Mouse (Mus musculus) ovary, adult 18-20 months (tissue): ENCODE results near the gene Gfod1.

ENCODE experiments used
- DNase-seq: peaks from one replicate; pipeline ENCODE4 v3.0.0; 2022; ENCODE audit warnings: low spot score, mixed read lengths

The Gfod1 gene

GRCm38 (mm10) chr13:43299171-43299570 lies 4.8 kb downstream of the Gfod1 start:
- DNase-seq, result no peak

- DNase-seq, result no peak
Measured at GRCm38 (mm10) chr13:43297526-43297925, 6.4 kb downstream of the Gfod1 start.

GRCm38 (mm10) chr13:43296140-43296805 lies 7.7 kb downstream of the Gfod1 start:
- no peak for DNase-seq

GRCm38 (mm10) chr13:43295684-43296083 lies 8.3 kb downstream of the Gfod1 start:
- DNase-seq, result no peak

- DNase-seq, result no peak
Measured at GRCm38 (mm10) chr13:43294957-43295590, 8.9 kb downstream of the Gfod1 start.

GRCm38 (mm10) chr13:43292892-43293291 lies 11.1 kb downstream of the Gfod1 start:
- no peak for DNase-seq

GRCm38 (mm10) chr13:43289076-43289475 lies 14.9 kb downstream of the Gfod1 start:
- no peak for DNase-seq

GRCm38 (mm10) chr13:43288444-43288843 lies 15.5 kb downstream of the Gfod1 start:
- DNase-seq, result no peak

- DNase-seq, result no peak
Measured at GRCm38 (mm10) chr13:43288026-43288425, 15.9 kb downstream of the Gfod1 start.

- DNase-seq, result no peak
Measured at GRCm38 (mm10) chr13:43286836-43287235, 17.1 kb downstream of the Gfod1 start.

- no peak for DNase-seq
Measured at GRCm38 (mm10) chr13:43284711-43285151, 19.2 kb downstream of the Gfod1 start.

- DNase-seq, result no peak
Measured at GRCm38 (mm10) chr13:43273906-43274305, 30.1 kb downstream of the Gfod1 start.

GRCm38 (mm10) chr13:43272303-43273135 lies 31.5 kb downstream of the Gfod1 start:
- no peak for DNase-seq

GRCm38 (mm10) chr13:43271481-43271880 lies 32.5 kb downstream of the Gfod1 start:
- DNase-seq, result no peak

GRCm38 (mm10) chr13:43270220-43270597 lies 33.8 kb downstream of the Gfod1 start:
- DNase-seq, result no peak

GRCm38 (mm10) chr13:43269460-43270219 lies 34.3 kb downstream of the Gfod1 start:
- no peak for DNase-seq

- no peak for DNase-seq
Measured at GRCm38 (mm10) chr13:43268539-43269327, 35.2 kb downstream of the Gfod1 start.

GRCm38 (mm10) chr13:43267902-43268301 lies 36.1 kb downstream of the Gfod1 start:
- DNase-seq, result no peak

GRCm38 (mm10) chr13:43267216-43267615 lies 36.8 kb downstream of the Gfod1 start:
- no peak for DNase-seq

GRCm38 (mm10) chr13:43266333-43266732 lies 37.6 kb downstream of the Gfod1 start:
- no peak for DNase-seq

- DNase-seq, result no peak
Measured at GRCm38 (mm10) chr13:43265116-43265515, 38.9 kb downstream of the Gfod1 start.
